Mouse (Mus musculus) testis, postnatal 10 days (tissue): Measurements from ENCODE around the gene Emg1.

Experiments used
- DNase-seq: peaks from one replicate; pipeline ENCODE4 v3.0.0; 2021; ENCODE audit warnings: low spot score

The Emg1 gene

GRCm38 (mm10) chr6:124740888-124741761 lies 29.1 kb upstream of the Emg1 start, which contains the start of gene Grcc10:
TSS of gene Grcc10 (minus strand) at chr6:124741374.
- peak; percentile 88 for DNase-seq

GRCm38 (mm10) chr6:124740211-124740887 lies 28.4 kb upstream of the Emg1 start:
- peak; percentile 72 for DNase-seq

- peak; percentile 48 for DNase-seq
Observed at GRCm38 (mm10) chr6:124739231-124739796, 27.3 kb upstream of the Emg1 start.

GRCm38 (mm10) chr6:124738511-124739023 lies 26.6 kb upstream of the Emg1 start, which contains the start of gene Ptpn6:
TSS of gene Ptpn6 (minus strand) at chr6:124738714.
- peak; percentile 70 for DNase-seq

GRCm38 (mm10) chr6:124737040-124737439 lies 25.1 kb upstream of the Emg1 start:
- no peak for DNase-seq

- no peak for DNase-seq
Observed at GRCm38 (mm10) chr6:124734417-124734816, 22.4 kb upstream of the Emg1 start.

GRCm38 (mm10) chr6:124732476-124733370 lies 20.7 kb upstream of the Emg1 start:
- DNase-seq, result no peak

- DNase-seq, result no peak
Observed at GRCm38 (mm10) chr6:124731038-124731437, 19.1 kb upstream of the Emg1 start.

- DNase-seq, result no peak
Observed at GRCm38 (mm10) chr6:124729850-124730705, 18.1 kb upstream of the Emg1 start.

GRCm38 (mm10) chr6:124728621-124729020 lies 16.6 kb upstream of the Emg1 start:
- DNase-seq, result no peak

- DNase-seq, result no peak
Observed at GRCm38 (mm10) chr6:124724472-124724871, 12.5 kb upstream of the Emg1 start.

- no peak for DNase-seq
Observed at GRCm38 (mm10) chr6:124723541-124723940, 11.6 kb upstream of the Emg1 start.

GRCm38 (mm10) chr6:124722876-124723473 lies 11.0 kb upstream of the Emg1 start:
- no peak for DNase-seq

GRCm38 (mm10) chr6:124720904-124721303 lies 8.9 kb upstream of the Emg1 start:
- no peak for DNase-seq

- DNase-seq, result no peak
Observed at GRCm38 (mm10) chr6:124719354-124719978, 7.5 kb upstream of the Emg1 start.

GRCm38 (mm10) chr6:124718703-124719102 lies 6.7 kb upstream of the Emg1 start:
- no peak for DNase-seq

- DNase-seq, result peak; percentile 70
Observed at GRCm38 (mm10) chr6:124717968-124718367, 6.0 kb upstream of the Emg1 start.

- peak; percentile 68 for DNase-seq
Observed at GRCm38 (mm10) chr6:124716864-124717490, 5.0 kb upstream of the Emg1 start.

GRCm38 (mm10) chr6:124712918-124713317 lies 940 bp upstream of the Emg1 start:
- no peak for DNase-seq
